Mouse (Mus musculus) thymus, postnatal 14 days (tissue): ENCODE measurements around the gene Ush1g.
A peak's percentile ranks its signal among the peaks of the same experiment; 100 is the strongest.

ENCODE experiments used
- DNase-seq: peaks from one replicate; pipeline ENCODE4 v3.0.0; 2021

Gene Ush1g

DNA sequence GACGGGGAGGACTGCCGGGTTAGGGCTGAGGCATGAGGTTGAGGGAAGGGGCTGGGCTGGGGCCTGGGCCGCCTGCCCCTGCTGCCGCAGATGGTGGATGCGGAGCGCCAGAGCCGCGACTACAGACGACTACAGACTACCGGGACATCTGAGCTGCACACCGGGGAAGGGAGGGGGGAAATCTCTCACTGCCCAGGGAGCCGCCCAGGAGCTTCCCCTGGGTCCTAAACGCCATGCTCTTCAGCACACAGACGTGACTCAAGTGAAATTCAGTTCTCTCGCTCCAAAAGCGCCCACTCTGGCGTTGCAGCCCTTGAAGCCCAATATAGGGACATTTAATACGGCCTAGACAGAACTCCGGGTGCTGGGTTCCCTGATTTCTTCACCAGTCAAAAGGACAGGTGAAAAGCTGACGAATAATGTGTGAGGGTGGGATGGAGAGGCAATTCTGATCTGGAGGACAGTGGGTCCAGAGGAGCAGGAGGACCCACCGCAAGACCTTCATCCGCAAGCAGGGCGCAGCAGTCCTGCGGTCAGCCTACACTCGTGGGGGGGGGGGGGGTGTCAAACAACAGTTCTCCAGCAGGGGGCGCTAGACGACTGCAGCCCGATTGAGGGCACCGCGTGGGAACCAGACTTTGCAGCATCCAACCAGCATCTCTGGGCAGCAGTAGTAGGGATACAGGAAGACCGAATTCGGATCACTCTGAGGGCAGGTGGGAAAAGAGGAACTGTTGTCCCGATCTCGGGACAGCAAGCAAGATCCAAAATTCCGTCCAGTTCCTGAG, at the start of gene Ush1g:
Gene Ush1g (minus strand): TSS at position 136 of the 788 bp plus-strand sequence.
- DNase-seq, result peak; percentile 62

DNA sequence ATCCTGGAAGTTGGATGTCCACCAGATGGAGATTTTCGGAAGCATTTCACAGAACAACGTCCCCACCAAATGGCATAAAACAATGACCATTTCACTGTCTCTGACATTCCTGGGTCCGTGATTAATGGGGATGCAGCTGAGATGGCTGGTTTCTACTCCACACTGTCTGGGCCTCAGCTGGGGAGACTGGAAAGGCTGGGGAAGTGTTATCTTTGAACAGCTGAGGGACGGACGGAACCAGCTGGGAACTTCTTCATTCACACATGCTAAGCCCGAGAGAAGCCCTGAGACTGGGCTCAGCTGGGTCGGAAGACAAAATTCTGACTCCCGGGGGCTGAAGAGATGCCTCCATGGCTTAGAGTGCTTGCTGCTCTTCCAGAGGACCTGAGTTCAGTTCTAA, 49.5 kb upstream of the Ush1g start:
- no peak for DNase-seq

DNA sequence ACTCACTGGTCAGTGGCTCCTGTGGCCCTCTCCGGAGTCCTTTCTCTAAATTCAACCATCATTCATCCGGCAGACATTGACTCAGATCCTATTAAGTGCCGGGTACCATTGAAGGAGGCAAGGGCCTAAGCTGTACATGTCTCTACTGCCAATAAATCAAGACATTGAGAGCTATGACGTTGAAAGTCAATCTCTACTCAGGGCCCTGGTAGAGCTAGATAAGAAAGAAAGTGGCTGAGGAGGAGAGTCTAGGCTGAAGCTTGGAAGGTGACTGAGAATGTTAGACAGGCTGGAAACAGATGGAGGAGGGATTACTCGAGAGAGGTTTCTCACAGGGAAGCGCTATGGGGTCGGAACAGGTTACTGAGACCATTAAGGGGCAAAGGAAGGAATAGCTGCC, 48.5 kb upstream of the Ush1g start:
- no peak for DNase-seq

DNA sequence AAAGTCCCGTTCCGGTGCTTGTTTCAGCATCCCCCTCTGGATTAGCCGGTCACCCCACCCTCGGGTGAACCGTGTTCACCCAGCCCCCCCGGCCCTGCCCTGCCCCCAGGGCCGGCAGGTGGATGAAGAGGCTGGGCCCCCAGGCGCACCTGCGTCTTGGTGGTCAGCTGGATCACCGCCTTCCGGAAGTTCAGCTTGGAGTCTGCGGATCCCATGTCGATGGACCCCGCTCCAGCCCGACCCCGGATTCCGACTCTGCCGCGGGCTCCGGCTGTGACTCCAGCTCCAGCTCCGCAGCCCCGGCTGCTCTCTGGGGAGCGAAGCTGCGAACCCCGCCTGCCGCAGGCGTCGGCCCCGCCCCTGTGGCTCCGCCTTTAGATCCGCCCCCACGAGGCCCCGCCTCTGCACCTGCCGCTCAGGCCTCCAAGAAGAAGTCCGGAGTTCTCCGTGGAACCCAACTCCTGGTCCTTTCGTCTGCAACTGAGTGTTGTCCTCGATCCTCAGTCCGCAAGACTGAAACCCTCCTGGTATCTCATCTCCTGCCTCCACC, 45.6 kb upstream of the Ush1g start, which contains the start of gene Hid1:
Gene Hid1 (minus strand): TSS at position 362 of the 550 bp plus-strand sequence.
- DNase-seq, result peak; percentile 94

DNA sequence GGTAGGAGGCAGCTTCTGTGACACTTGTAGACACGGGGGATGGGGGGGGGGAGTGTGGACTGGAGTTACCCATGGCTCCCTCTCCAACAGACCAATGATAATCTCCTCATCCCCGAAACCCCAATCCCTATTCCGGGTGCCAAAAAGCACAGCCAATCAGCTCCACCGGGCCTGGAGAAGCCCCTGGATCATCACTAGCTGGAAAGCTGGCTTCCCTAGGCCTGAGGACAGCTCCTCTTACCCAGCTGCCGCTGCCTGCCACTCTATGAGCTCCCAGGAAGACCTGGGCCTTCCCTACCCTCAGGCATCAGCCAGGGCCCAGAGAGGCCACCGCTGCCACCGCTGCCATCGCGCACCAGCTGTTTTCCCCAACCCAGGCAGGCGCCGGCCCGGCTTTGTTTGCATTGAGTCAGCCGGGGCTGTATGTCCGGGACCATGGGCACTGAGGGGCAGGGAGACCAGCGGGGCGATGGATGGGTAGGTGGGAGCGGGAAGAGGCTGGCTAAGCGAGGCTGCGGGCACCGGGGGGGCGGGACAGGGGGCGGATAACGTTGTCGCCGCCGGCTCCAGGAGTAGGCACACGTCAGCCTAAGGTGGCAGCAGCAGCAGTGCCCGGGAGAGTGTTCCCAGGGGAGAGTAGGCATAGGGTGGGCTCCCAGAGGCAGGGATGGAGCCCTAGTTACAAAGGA, 45.0 kb upstream of the Ush1g start:
- DNase-seq, result peak; percentile 53

DNA sequence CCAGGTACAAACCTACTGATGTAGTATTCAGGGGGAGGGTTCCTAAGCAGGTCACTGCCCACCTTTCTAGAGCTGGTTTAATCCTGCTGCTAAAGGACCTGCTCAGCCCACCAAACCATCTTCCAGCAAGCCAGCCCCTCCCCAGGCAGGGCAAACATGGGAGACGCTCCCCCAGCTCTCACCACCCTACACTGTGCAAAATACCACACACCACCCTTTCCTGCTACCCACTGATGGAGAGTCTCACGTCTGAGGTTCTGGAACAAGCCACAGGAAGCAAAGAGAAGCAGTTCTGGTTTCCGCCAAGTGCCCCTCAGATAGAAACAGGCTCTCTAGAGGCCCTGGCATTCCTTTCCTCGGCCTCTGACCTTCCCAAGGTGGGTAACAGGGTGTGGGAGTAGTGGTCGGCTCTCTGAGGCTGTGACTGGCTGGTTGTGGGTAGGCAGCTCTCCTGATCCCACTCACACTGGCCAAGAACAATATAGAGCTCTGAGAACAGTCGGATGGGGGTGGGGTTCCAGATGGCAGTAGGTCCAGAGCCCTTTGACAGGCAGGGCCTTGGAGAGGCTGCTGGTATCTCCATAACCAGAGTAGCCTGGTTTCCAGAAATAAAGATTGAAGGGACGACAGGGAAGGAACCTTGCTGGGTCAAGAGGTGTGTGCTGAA, 44.3 kb upstream of the Ush1g start:
- no peak for DNase-seq

DNA sequence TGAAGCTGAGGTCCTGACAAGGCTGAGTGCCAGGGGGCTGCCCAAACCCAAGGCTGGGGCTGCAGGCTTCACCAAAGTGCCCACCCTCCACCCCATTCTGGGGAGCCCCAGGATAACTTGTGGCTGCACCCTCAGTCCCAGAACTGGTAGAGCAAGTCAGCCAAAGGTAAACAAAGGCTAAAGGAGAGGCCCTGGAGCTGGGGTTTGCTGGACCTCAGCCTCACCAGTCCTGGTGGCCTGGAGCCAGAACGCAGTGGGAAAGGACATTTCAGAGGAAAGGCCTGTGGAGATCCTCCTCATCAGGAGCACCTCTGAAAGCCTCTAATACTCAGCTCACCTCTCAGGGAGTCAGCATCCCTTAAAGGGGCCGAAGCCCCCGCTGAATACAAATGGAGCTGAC, 42.3 kb upstream of the Ush1g start:
- no peak for DNase-seq

DNA sequence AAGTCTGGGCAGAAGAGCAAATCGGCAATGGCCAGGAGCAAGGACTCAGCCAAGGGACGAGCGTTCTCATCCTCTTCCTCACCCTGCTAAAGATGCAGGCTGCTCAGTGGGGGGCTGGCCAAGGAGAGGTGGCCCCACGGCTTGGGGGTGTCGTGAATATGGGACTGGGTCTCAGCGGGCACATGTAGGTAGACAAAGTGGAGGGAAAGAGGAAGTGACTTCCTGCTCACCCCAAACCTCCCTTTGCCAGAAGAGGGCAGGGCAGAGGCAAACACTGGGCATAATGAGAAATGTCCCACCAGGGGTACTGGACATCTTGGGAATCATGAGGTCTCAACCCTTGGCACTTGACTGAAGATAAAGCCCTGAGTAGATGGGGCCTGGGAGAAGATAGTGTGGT, 37.9 kb upstream of the Ush1g start:
- peak; percentile 70 for DNase-seq

DNA sequence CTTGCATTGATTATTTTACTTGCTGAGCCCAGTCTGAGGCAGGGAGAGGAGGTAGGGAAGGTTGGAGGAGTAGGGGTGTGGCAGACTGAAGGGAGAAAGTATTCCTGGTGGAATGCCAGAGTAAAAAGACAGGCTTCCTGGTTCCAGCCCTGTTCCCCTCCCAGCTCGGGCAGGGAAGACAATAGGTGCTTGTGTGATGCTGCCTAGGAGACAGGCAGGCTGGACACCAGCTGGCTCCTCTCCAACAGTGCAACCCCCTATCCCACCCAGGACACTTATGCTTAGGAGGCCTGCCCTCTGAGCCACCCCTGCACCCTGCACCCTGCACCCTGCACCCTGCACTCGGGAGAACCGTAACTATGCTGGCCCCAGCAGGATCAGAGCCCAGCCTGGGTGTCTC, 37.5 kb upstream of the Ush1g start:
- DNase-seq, result no peak

DNA sequence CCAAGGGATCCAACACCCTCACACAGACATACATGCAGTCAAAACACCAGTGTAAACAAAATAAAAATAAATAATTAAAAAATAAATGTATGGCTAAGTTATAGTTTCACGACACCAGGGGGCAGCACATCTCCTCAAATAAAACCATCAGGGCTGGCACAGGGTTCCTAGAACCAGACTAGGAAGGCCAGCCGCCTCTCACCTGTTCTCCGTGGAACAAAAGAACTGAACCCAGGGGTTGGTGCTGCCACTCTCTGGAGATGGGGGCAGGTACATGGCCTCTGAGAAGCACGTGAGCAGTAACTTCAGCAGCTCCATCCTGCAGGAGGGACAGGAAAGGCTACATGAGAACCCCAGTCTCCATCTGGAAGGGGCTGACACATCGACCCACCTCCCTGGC, 36.6 kb upstream of the Ush1g start:
- DNase-seq, result peak; percentile 84

DNA sequence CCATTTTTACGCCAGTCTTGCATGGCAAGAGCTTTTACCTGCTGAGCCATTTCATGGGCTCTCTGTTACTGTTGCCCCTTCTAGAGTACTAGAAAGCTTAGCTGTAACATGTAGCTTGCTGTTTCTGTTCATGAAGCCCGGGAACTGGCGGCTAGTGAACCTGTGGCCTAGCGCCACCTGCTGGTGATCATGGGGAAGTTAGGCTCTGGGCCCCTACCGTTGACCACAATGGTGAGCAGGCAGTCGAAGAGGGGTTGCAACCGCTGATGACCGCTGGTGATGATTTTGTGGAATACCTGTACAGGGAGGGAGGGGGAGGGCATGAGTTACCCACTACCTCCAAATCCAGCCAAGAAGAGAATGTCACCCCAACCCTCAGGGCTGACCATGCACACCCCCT, 32.3 kb upstream of the Ush1g start:
- DNase-seq, result peak; percentile 69

DNA sequence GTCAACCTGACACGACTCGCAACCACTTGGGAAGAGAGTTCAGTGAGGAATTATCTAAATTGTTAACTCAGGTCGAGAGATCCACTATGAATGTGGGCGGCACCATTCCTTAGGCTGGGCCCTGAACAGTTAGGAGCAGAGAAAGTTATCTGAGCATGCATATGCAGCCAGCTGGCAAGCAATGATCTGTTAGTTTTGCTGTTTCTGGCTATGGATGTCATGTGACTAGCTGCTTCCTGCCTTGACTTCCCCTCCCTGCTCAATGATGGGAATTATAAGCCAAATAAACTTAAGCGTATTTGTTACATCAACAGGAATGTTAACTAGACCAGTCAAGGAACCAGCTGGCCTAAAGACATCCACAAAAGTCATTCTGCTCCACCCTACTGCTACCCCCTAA, 31.5 kb upstream of the Ush1g start:
- no peak for DNase-seq

DNA sequence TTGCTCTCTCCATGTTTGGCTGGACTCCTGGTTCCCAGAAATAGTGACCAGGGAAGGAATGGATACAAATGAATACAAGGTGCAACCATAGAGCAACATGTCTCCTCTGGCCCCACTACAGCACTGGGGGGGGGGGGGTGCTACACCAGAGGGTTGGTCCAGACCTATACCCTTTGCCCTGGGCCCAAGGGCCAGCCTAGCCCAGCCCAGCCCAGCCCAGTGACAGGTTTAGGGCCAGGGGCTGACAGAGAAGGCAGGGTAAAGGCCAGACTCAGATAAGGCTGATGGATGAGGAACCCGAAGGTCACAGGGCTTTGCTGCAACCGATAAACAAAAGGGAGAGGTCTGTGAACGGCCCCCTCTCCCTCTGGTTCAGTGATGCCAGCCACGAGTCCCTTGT, 28.1 kb upstream of the Ush1g start:
- DNase-seq, result no peak

DNA sequence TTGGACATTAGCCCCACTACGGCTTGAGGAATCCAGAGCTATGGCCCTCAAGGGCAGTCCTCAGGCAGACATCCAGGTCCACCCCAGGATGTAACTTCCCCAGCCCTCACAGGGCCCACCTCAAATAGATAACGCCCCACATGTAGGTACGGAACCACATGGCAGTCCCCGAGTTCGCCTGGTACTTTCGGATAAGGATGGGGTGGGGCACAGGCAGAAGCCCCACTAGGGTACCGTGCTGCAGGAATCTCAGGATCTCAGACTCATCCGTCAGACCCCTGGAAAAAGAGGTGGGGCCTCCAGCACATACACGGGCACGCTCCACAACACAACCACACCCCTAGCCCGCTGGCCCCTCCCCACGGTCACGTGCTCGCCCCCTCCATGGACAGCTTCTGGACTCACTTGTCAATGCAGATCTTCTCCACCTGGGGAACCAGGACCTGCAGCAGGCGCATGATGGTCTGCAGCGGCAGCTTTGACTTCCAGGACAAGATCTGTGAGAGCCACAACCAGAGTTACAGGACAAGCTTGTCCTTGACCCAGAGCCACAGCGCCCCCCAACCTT, 26.9 kb upstream of the Ush1g start:
- DNase-seq, result no peak

DNA sequence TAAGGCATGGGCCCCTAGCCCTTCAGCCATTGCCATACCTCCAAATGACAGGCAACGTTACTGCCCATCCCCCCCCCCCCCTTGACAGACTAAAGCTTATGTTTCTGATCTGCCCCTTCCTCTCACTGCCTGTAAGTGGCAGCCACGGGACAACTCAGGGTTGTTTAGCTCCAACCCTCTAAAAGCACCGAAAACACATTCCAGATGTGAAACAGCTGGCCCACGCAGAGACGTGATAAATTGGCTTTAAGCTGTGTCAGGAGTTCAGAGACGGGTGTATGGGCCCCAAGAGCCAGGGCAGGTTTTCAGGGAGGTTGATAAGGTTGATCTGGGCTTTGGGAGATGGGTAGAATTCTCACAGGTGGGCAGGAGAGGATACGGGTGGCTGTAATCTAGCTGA, 23.7 kb upstream of the Ush1g start:
- DNase-seq, result no peak

DNA sequence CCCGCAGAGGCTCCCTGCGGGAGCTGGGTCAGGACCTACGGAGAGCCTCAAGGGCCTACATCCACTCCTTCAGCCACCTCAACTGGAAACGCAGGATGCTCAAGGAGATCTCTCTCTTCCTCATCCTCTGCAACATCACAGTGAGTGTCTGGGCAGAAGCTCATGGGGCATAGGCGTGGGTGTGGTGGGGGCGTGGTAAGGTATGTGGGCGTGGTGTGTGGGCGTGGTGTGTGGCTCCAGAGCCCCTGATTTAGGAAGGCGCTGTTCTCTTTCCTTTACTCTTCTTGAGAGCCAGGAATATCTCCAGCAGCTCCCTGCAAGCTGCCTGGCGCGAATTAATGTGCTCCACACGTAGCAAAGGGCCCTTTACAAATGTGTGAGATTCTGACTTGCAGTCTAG, 23.1 kb upstream of the Ush1g start:
- peak; percentile 45 for DNase-seq

DNA sequence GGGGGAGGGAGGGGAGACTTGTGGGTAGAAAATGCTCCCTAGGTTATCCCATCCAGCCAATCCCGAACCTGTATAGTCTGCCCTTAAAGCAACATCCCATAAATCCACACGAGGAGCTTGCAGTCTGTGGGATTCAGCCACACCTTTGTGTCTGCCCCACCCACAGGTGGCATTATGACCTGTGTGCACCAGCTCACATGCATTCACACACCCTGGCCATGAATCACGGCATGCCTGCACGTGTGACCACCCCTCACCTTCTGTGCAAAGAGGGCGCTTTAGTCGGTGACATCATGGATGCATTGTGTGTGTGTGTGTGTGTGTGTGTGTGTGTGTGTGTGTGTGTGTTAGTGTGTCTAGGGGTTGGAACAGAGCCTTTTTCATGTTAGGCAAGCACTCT, 20.0 kb upstream of the Ush1g start:
- DNase-seq, result no peak

DNA sequence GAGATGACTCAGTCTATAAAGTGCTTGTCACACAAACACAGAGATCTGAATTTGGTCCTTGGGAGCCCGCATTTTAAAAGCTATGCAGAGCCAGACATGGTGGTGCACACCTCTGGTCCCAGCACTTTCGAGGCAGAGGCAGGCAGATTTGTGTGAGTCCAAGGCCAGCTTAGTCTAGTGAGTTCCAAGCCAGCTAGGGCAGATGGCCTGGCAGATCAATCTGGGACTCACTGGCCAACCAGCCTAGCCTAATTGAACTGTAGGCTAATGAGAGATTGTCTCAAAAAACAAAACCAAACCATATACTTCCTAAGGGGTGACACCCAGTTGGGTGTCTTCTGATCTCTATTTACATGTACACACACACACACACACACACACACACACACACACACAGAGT, 19.4 kb upstream of the Ush1g start:
- no peak for DNase-seq

DNA sequence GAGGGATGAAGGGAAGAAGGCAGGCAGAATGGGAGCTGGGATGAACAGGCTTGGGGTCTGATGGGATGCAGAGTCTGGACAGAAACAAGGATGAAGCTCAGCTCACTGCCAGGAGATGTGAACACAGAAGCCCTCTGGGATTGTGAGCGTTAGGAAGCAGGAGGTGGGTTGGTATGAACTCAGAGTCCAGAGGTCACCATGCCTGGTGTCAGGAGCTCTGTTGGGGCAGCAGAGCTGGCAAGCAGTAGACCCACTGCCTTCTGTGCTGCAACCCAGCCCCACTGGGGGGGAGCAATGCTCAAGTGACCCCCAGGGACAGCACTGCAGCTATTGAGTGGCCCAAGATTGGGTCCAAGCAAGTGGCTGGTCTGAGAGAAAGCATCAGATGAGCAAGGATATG, 16.0 kb upstream of the Ush1g start:
- DNase-seq, result no peak

DNA sequence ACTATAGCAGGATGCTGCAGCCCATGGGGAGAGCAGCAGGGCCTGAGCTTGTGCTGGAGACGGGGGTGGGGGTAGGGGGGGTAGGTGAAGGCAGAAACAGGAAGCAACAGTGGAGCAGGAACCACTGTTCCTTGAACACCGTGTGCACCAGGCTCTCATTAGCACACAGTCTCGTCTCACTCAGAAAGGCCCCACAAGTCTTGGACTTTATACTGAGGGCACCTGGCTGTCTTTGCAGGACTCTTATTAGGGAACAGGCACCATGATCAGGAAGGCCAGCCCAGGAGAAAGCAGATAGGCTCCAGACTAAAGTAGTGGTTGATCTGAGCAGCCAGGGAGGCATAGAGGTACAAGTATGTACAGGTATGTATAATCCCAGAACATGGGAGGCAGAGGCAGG, 15.5 kb upstream of the Ush1g start:
- DNase-seq, result no peak

DNA sequence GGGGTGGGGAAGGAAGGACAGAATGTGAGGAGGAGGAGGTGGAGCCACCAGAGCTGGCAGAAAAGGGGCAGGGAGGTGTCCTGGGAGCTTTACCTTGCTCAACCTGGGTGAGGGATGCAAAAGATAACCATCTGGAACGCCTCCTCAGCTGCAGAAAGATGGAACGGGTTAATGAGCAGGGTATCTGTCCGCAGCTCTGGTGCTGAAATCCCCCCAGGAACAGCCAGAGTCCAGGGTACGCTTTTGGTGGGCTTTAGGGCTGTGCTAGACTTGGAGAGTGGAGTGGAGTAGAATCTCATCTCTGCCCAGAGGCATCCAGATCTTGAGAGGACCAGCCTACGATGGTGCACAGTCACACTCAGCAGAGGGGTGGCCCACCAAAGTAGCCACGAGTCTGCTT, 14.3 kb upstream of the Ush1g start:
- no peak for DNase-seq

DNA sequence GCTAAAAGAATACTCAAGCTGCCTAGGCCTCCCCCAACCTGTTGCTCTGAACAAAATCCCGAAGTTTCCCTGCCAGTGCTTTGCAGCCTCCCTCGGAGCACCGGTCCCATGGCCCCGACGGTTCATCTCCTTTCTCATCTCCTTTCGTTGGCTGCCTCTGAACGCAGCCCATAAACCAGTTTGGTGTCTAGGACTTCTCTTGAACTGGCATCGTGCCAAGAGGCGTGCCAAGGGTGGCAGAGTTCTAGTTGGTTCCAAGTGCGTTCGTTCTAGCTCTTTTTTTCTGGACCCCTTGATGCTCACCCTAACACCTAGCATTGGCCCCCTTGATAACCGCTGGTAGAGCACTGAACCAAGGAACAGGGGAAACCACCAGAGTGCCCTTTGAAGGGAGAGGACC, 13.4 kb upstream of the Ush1g start:
- no peak for DNase-seq

DNA sequence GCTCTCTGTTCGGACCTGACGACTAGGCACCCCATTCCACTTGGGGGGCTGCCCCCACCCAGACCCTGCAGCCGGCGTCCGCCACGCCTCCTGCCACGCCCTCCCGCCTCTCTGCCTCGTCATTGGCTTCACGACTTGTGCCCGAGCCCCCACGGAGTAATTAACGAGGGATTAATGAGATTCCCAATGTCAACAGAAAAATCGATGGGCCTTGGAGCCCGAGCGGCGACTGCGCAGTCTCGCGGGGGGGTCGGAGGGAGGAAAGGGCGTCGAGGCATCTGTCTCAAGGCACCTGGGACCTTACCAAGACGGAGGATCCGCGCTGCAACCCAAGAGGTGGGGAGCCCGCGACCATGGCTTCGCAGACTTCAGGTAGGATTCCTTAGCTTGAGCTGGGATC, 12.7 kb upstream of the Ush1g start, which contains the start of gene Otop3:
Gene Otop3 (plus strand): TSS at position 201 of the 400 bp plus-strand sequence.
- no peak for DNase-seq
